Mouse (Mus musculus) C2C12 (cell line): ENCODE data around the gene B4galt1. TPM values are rescaled to one million over a fixed set of nuclear protein-coding genes. Genes with fewer than 3 reads are reported as not detected.

Source experiments
- H3K27me3 ChIP-seq: one replicate; pipeline ENCODE4 v1.6.1; 2011; ENCODE audit not compliant: control insufficient read depth, insufficient read depth, insufficient read length
- H3K36me3 ChIP-seq: one replicate; pipeline ENCODE4 v1.6.1; 2011; ENCODE audit not compliant: control insufficient read depth, insufficient read depth
- H3K4me3 ChIP-seq: one replicate; pipeline ENCODE4 v1.5.1; 2011; ENCODE audit warnings: mild to moderate bottlenecking, control low read depth; ENCODE audit not compliant: poor library complexity, insufficient read depth, severe bottlenecking
- H3K79me2 ChIP-seq: one replicate; pipeline ENCODE4 v1.6.1; 2011; ENCODE audit not compliant: control insufficient read depth, insufficient read depth
- H3K79me3 ChIP-seq: one replicate; pipeline ENCODE4 v1.6.1; 2011; ENCODE audit warnings: low read depth, control low read depth
- H3ac ChIP-seq: one replicate; pipeline ENCODE3; 2011; ENCODE audit warnings: low read depth; ENCODE audit not compliant: control insufficient read depth, insufficient read length
- CEBPB ChIP-seq: IDR thresholded peaks from one replicate; pipeline ENCODE4 v1.6.1; 2011; ENCODE audit warnings: low read depth, mild to moderate bottlenecking, control low read depth, moderate library complexity
- CTCF ChIP-seq: IDR thresholded peaks from one replicate; pipeline ENCODE4 v1.5.1; 2011; ENCODE audit not compliant: control insufficient read depth, insufficient read depth, insufficient read length
- FOSL1 ChIP-seq: IDR thresholded peaks from one replicate; pipeline ENCODE4 v1.8.0; 2011; ENCODE audit warnings: mild to moderate bottlenecking, low read length; ENCODE audit not compliant: poor library complexity, insufficient read depth, severe bottlenecking
- MAX ChIP-seq: IDR thresholded peaks from one replicate; pipeline ENCODE4 v1.6.1; 2011; ENCODE audit warnings: mild to moderate bottlenecking, control low read depth
- MYOD1 ChIP-seq: IDR thresholded peaks from one replicate; pipeline ENCODE4 v1.6.1; 2011; ENCODE audit warnings: low read depth; ENCODE audit not compliant: control insufficient read depth, insufficient read length
- MYOG ChIP-seq: IDR thresholded peaks from one replicate; pipeline ENCODE4 v1.6.1; 2011; ENCODE audit not compliant: control insufficient read depth, insufficient read length; ENCODE audit errors: extremely low read depth
- USF1 ChIP-seq: IDR thresholded peaks from one replicate; pipeline ENCODE4 v1.6.1; 2011; ENCODE audit warnings: low read depth, mild to moderate bottlenecking, control low read depth, moderate library complexity
- polyA plus RNA-seq: library from polyadenylated mRNA; unstranded; fragments of >200 nt; fragmentation: generic; extraction: Trizol; gene quantifications from one replicate; pipeline ENCODE4 v1.2.1, GENCODE M21; 2012; ENCODE audit warnings: missing spikeins

The B4galt1 gene
- polyA plus RNA-seq, 1 experiment, result 42.2 TPM

GRCm38 (mm10) chr4:40864361-40864760, 10.6 kb upstream of the B4galt1 start:
- H3K36me3 ChIP-seq, result no peaks in the 10 kb centered on the region
- H3K4me3 ChIP-seq, result no peak overlapping the region
- H3K27me3 ChIP-seq, result no peaks in the 10 kb centered on the region
- H3K79me2 ChIP-seq, result no peaks in the 10 kb centered on the region
- H3ac ChIP-seq, result no peak overlapping the region
- H3K79me3 ChIP-seq, result no peaks in the 10 kb centered on the region
- TF ChIP-seq USF1, result no peak
- TF ChIP-seq CEBPB, result no peak
- no peak for TF ChIP-seq MAX
- TF ChIP-seq MYOG, result no peak
- no peak for TF ChIP-seq MYOD1
- no peak for TF ChIP-seq CTCF
- TF ChIP-seq FOSL1, result no peak

DNA sequence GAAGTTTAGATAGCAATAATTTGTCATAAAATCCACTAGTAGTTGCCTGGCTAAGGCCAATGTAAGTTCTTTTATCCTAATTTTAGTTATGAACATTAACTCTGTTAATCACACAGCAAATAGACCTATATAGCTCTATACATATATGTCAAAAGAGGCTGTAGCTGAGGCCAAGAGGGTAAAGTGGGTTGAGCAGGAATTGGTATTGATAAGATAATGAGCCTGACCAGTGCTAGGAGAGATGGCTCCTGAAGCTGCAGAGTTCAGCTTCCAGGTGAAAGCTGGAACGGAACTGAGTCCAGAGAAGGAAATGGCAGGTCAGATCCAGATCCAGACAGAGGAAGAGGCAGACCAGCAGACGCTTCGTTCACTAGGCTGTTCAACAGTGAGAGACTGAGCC, 9.5 kb upstream of the B4galt1 start:
- H3K27me3 ChIP-seq, result no peaks in the 10 kb centered on the region
- H3K36me3 ChIP-seq, result no peaks in the 10 kb centered on the region
- H3ac ChIP-seq, result no peak overlapping the region
- no peaks in the 10 kb centered on the region for H3K79me2 ChIP-seq
- H3K79me3 ChIP-seq, result no peaks in the 10 kb centered on the region
- TF ChIP-seq CEBPB (no peak), FOSL1 (no peak), MYOD1 (no peak), CTCF (no peak), MAX (no peak), USF1 (no peak)
- no peak overlapping the region for H3K4me3 ChIP-seq

- Histone ChIP-seq H3K79me2 (no peaks in the 10 kb centered on the region), H3K27me3 (no peaks in the 10 kb centered on the region), H3K79me3 (no peaks in the 10 kb centered on the region), H3K4me3 (no peak overlapping the region), H3ac (no peak overlapping the region), H3K36me3 (no peaks in the 10 kb centered on the region)
- TF ChIP-seq CEBPB (no peak), USF1 (no peak), MAX (no peak), MYOD1 (no peak), MYOG (no peak)
Observed at GRCm38 (mm10) chr4:40861131-40861530, 7.3 kb upstream of the B4galt1 start.

DNA sequence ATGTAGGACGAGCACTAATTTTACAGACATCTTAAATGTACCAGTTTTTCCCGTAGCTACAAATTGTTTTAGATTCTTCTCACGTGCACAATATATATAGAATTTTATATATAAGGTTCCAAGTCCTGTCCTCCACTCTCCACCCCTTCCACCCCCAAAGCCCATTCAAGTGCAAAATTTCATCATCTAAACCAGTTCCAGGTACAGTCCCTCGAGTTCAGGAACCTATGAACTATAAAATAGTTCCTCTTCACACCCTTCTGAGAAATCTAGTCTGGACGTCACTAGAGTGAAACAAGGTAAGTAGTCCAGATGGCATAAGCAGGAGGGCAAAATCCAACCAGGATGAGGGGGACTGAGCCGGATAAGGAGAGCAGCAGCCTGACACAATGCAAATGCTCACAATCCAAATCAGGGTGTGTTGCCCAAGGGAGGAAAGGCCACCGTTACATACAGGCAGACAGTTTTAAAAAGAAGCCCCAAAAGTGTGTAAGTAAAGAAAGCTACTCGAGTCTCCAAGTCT, 4.1 kb upstream of the B4galt1 start:
- no peaks in the 10 kb centered on the region for H3K36me3 ChIP-seq
- peaks cover 4% of the 10 kb centered on the region for H3K79me3 ChIP-seq
- H3K27me3 ChIP-seq, result no peaks in the 10 kb centered on the region
- H3K79me2 ChIP-seq, result peaks cover 7% of the 10 kb centered on the region
- H3ac ChIP-seq, result no peak overlapping the region
- no peak for TF ChIP-seq USF1
- TF ChIP-seq MYOD1, result no peak
- TF ChIP-seq MYOG, result no peak
- TF ChIP-seq CTCF, result no peak
- TF ChIP-seq FOSL1, result no peak
- H3K4me3 ChIP-seq, result no peak overlapping the region

DNA sequence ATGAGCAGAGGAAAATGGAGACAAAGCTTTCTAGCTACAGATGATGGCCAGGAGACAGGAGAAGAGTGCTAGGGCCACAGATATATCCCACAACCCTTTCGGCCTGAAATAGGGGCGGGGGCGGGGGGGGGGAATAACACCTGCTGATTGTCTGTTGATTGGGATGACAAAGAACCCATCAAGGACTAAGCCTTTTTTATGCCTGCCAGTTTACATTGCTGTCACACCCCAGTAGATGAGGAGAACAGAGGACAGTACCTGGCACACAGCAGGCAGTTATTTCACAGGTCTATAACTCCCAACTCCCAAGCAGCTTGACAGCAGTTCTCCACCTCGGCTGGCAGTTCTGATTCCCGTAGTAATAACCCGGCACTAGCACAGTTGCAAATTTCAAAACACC, 2.8 kb upstream of the B4galt1 start:
- Histone ChIP-seq H3ac (no peak overlapping the region), H3K36me3 (no peaks in the 10 kb centered on the region), H3K27me3 (no peaks in the 10 kb centered on the region), H3K79me3 (peaks cover 17% of the 10 kb centered on the region), H3K4me3 (no peak overlapping the region), H3K79me2 (peaks cover 20% of the 10 kb centered on the region)
- no peak for TF ChIP-seq FOSL1
- no peak for TF ChIP-seq MYOG
- TF ChIP-seq CTCF, result no peak
- TF ChIP-seq MAX, result no peak
- TF ChIP-seq CEBPB, result no peak
- no peak for TF ChIP-seq MYOD1
- TF ChIP-seq USF1, result no peak

DNA sequence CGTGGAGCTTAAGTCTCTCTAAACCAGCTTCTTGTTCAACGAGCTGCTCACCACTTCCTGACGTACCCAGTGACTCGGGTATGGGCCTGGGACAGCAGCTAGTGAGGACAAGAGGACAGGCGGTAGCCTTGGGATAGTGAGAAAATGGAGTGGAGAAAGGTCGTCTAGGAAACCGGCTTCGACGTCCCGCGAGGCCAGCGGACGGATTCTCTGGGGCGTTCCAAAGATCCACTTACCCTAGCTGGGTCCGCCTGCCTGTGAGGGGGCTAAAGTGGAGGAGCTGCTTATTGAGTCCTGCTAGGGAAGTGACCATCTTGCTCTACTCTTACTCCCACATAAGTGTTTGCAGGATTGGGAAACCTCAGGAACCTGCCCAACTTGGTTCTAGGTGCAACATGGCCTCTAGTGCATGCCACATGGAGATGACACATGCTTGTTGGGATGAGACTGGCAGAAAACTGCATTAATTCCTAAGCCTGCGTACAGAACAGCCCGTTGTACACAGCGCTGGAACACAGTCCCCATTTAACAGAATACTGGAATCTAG, 655 bp upstream of the B4galt1 start:
- Histone ChIP-seq H3K36me3 (no peaks in the 10 kb centered on the region), H3K79me3 (peaks cover 38% of the 10 kb centered on the region), H3ac (peak overlapping the region; percentile 68), H3K27me3 (no peaks in the 10 kb centered on the region), H3K4me3 (peak overlapping the region; percentile 24), H3K79me2 (peaks cover 41% of the 10 kb centered on the region)
- TF ChIP-seq MYOD1 (no peak), MYOG (no peak), FOSL1 (no peak), CEBPB (no peak), MAX (no peak), CTCF (no peak), USF1 (no peak)
